Mouse (Mus musculus) c-Kit-positive CD71-positive TER-119-negative erythroid progenitor cells, embryonic 14.5 days (primary cell): Measurements from ENCODE around the gene Pla2g16.

Source experiments
- DNase-seq: peaks from one replicate; pipeline ENCODE4 v3.0.0-alpha.2; 2013; ENCODE audit warnings: low read depth

Pla2g16 gene

DNA sequence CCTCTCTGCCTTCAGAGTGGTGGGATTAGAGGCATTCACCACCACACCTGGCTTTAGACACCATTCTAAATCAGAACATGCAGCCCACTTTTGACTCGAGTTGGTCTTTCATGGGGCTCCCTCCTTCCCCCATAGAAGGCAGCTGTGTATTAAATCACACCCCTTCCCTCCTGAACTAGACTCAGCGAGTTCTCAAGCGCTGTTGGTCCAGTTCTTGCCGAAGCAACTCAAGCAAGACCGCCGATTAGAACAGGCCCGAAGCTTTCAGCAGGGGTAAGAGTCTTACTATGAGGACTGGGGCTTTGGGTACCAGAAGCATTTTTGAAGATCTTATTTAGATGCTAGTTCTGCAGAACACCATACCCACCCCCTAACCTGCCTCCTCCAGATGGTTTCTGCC is 55.9 kb downstream of the Pla2g16 start:
- DNase-seq, result no peak

DNA sequence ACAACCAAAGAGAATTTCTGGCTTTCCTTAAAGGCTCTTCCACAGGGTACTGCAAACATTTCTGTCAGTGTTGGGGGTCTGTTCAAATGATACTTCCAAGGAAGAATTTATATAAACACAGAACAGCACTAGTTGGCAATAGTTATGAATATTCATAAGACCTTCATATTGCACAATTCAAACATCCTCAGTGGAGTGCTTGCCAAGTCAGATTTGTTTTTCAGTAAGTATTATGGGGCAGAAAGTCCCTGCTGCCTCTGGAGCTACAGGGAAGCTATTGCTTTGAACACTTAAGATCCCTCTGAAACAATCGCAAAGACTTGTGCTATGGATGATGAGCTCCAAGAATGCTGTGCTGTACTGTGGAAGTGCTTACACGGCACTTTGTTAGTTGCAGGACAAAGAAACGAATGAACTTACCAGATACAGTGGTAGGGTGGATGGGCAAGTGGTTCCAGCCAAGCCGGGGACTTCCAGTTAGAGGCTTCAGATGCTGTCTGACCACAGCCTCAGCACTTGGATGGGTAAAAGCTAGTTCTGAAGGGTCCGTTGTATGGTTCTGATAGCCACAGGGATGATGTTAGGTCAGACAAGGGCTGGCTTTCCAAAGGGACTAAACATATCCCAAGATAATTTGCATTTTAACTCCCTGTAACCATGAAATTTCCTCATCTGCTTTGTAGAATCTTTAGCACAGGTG is 59.1 kb downstream of the Pla2g16 start:
- DNase-seq, result no peak

DNA sequence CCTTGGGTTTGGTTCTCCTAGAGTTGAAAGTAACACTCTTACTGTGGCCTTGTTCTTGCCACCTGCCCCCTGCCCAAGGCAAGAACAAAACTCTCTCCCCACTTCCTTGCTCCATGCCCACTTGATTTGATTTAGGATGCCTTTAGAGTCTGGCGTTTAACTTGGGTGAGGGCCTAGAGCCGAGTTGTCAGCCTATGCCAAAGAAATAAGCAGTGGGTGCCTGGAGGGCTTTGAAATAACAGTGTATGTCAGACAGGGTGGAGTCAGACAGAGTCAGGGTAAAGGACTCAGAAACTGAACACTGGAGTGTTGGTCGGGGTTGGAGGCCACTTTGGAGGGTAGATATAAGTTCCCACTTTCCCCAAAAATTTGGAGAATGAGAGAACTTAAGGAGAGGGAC is 59.8 kb downstream of the Pla2g16 start:
- DNase-seq, result no peak

DNA sequence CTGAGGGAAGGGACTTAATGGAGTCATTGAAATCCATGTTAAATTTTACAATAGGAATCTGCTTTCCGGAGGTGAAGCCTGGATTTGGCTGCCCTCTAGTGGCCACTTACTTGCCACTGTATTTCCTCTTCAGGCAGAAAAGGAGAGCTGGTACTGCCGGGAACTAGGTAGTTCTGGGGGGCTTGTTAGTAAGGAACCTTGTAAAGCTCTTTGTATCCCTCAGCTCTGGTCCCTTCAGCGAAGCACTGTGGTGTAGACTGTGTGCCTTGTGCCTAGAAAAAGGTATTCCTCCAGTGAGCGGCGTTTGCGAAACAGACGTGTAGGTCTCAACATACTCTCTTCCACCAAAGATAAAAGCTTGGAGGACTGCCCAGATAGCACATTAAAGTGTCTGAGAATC is 60.4 kb downstream of the Pla2g16 start:
- peak; percentile 25 for DNase-seq

DNA sequence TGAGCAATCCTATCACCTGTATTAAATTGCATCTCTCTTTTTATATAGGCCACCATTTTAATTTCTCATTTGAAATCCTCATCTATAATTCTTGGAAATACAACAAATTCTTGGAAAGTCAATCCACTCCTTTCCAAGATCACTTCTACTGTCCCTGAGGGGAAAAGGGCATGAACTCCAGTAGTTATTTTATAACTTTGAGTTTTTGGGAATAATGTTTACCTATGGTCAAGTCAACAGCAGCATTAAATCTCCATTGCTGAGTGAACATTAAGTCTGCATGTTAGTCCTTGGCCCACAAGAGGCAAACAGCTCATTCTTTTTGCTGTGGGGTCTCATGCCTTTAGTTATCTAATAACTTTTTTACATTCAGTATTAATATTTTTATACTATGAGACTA is 75.8 kb downstream of the Pla2g16 start:
- DNase-seq, result no peak

DNA sequence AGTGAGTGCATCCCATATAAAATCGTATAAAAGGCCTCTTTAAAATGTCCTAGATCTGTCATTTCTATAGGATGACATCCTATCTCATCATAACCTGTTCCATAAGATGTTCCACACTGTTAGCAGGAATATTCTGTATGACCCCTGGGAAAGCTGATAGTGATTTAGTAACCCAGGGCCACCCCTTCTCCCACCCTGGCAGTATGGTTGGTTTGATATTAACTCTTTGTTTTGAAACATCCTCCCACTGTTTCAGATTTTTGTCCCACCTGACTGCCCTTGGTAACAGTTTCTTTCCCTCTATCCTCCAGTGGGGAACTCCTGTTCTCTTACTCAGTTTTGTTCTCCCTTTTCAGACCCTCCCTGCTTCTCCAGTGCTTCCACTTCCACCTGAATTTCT is 76.5 kb downstream of the Pla2g16 start:
- no peak for DNase-seq
